Mouse (Mus musculus): ENCODE results near the gene Mib2. TPM values are rescaled to one million over a fixed set of nuclear protein-coding genes. Genes with fewer than 3 reads are reported as not detected.
A peak's percentile ranks its signal among the peaks of the same experiment; 100 is the strongest.
"Not testable (repeated sequence)": the region's sequence is repeated elsewhere in the genome, so short reads cannot be mapped to it uniquely, and the experiment has no call there.

The Mib2 gene
- total RNA-seq, 2 experiments from 2014 or later, result 25.3 to 29.9 TPM

- DNase-seq, result no peak
- intact Hi-C loops (cut with DNase I), result no loop called here
Measured at GRCm38 (mm10) chr4:155675991-155676390, 7.0 kb upstream of the Mib2 start.

GRCm38 (mm10) chr4:155672082-155672481 lies 3.1 kb upstream of the Mib2 start:
- intact Hi-C loops (cut with DNase I), result no loop called here
- DNase-seq, result no peak

- intact Hi-C loops (cut with DNase I); DNase-seq: not testable (repeated sequence)
Measured at GRCm38 (mm10) chr4:155670236-155670635, 1.2 kb upstream of the Mib2 start.

GRCm38 (mm10) chr4:155669598-155670075 lies 639 bp upstream of the Mib2 start:
- intact Hi-C loops (cut with DNase I), result loop anchor here (5.0 kb wide), 1 partner anchor 42 kb away; no protein-coding TSS in a partner anchor
- DNase-seq, result no peak

- no peak for DNase-seq
- intact Hi-C loops (cut with DNase I), result loop anchor here (5.0 kb wide), 1 partner anchor 40 kb away; no protein-coding TSS in a partner anchor
Measured at GRCm38 (mm10) chr4:155666903-155667302, 2.1 kb downstream of the Mib2 start.

GRCm38 (mm10) chr4:155660641-155661040 lies 8.4 kb downstream of the Mib2 start:
- intact Hi-C loops (cut with DNase I), result no loop called here
- no peak for DNase-seq

- no peak for DNase-seq
- intact Hi-C loops (cut with DNase I), result no loop called here
Measured at GRCm38 (mm10) chr4:155658961-155659360, 10.0 kb downstream of the Mib2 start.

GRCm38 (mm10) chr4:155656214-155656751 lies 12.7 kb downstream of the Mib2 start:
- intact Hi-C loops (cut with DNase I), result no loop called here
- no peak for DNase-seq

GRCm38 (mm10) chr4:155654456-155655298 lies 14.3 kb downstream of the Mib2 start:
- intact Hi-C loops (cut with DNase I), result no loop called here
- peak; percentile 55 to 60 for DNase-seq

- intact Hi-C loops (cut with DNase I), result no loop called here
- DNase-seq, result no peak
Measured at GRCm38 (mm10) chr4:155654183-155654455, 14.9 kb downstream of the Mib2 start.

- intact Hi-C loops (cut with DNase I), result no loop called here
- DNase-seq, result peak; percentile 32 to 36
Measured at GRCm38 (mm10) chr4:155653451-155654182, 15.4 kb downstream of the Mib2 start.

GRCm38 (mm10) chr4:155653086-155653450 lies 15.9 kb downstream of the Mib2 start, which contains the start of gene Mmp23:
Mmp23 (minus strand) TSS chr4:155653384.
- intact Hi-C loops (cut with DNase I), result no loop called here
- DNase-seq, result peak; percentile 60 to 68

- intact Hi-C loops (cut with DNase I), result no loop called here
- no peak for DNase-seq
Measured at GRCm38 (mm10) chr4:155652283-155653085, 16.5 kb downstream of the Mib2 start.

GRCm38 (mm10) chr4:155651553-155652269 lies 17.3 kb downstream of the Mib2 start:
- peak in 1 of 2 experiments; percentile 31 for DNase-seq
- intact Hi-C loops (cut with DNase I), result no loop called here

- intact Hi-C loops (cut with DNase I), result no loop called here
- DNase-seq, result no peak
Measured at GRCm38 (mm10) chr4:155649355-155649754, 19.6 kb downstream of the Mib2 start.

GRCm38 (mm10) chr4:155645721-155646120 lies 23.3 kb downstream of the Mib2 start:
- DNase-seq, result no peak
- intact Hi-C loops (cut with DNase I), result no loop called here

- DNase-seq; intact Hi-C loops (cut with DNase I): not testable (repeated sequence)
Measured at GRCm38 (mm10) chr4:155645308-155645707, 23.7 kb downstream of the Mib2 start, which contains the start of gene Gm10563. Gm10563 (minus strand) TSS chr4:155645408.

GRCm38 (mm10) chr4:155643531-155643930 lies 25.5 kb downstream of the Mib2 start:
- intact Hi-C loops (cut with DNase I), result no loop called here

GRCm38 (mm10) chr4:155635766-155636499 lies 33.1 kb downstream of the Mib2 start:
- no peak for DNase-seq
- intact Hi-C loops (cut with DNase I), result no loop called here

More at GRCm38 (mm10) chr4:155643531-155643930, 25.5 kb downstream of the Mib2 start:
- no peak for DNase-seq
